Mouse (Mus musculus) natural killer cell, adult 2 months (primary cell): ENCODE data around the gene Myh10.
"Not testable (repeated sequence)": the region's sequence is repeated elsewhere in the genome, so short reads cannot be mapped to it uniquely, and the experiment has no call there.

ENCODE experiments used
- DNase-seq, 2 experiments: peaks; one replicate each; pipeline ENCODE4 v3.0.0; 2022; ENCODE audit warnings: low spot score in 2 of 2

The Myh10 gene

DNA sequence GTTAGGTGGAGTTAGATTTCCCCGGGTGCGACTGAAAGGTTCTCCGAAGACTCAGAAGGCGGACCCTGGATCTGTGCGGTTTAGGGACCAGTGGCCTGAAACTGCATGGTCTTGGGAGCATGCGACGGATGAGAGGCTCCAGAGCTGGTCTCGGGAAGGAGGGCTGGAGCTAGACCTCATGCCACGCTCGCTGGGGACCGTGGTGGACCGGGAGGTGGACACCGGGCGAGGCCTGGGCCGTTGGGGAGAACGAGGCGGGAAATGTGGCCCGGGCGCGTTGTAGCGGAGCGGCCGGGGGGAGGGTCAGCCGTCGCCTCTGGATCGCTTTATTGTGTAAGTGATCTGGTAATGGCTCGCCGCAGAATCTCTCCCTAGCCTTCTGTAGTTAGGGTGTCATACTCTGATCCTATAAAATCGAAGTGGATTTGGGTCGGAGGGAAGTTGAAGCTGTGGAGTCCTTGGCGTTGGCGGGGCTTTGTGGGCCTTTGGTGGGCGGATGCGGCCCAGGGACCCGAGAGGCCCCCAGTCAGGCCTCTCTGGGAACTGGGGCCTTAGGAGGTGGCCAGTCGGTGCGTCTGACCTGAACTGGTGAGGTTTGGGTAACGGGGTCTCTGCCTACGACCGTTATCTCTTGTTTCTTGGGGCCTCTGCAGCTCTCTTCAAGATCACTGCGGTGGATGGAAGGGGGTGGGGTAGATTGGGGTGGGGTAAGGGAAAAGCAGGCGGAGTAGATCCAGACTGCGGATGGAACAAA is 1.5 kb downstream of the Myh10 start:
- no peak for DNase-seq

DNA sequence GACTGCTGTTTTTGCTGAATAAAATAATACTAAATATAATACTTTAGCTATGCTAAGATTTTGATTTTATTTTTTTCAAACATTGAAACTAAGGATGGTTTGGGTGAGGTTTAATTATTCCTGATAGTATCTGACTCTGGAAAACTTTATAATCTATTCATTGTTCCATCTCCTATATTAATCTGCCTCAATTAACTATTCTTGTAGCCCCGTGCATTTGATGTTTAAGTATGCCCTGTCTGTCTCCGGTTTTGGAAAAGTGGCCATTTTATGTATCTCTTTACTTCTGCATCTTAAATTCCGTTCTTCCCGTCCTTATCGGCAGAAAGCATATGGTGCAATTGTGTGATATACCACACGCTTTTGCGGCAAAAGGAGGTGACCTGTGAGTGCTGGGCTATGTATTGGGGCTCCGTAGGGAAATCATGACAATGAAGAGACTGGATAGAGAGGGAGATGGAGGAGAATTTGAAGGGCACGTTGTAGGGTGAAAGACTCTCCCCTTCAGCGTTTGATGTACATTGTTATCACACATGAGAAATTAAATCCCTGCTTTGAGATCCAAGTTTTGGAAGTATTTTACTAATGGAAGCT is 2.2 kb downstream of the Myh10 start:
- DNase-seq = no peak

DNA sequence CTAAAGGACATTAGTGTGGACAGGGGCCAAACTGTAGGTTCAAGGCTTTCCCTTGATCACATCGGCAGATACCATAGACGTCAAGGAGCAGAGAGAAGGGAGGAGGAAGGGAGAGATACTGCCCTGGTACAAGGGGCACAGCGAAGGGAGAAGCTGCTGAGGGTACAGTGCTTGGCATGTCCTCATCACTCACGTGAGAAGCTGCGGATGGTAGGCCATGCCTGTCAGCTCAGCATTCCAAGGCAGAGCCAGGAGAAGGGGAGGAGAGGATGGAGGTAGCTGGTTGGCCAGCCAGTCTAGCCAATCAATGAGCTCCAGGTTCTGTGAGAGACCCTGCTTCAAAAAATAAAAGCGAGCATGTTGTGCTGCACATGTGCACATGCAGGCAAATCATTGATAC is 11.0 kb downstream of the Myh10 start:
- no peak for DNase-seq

DNA sequence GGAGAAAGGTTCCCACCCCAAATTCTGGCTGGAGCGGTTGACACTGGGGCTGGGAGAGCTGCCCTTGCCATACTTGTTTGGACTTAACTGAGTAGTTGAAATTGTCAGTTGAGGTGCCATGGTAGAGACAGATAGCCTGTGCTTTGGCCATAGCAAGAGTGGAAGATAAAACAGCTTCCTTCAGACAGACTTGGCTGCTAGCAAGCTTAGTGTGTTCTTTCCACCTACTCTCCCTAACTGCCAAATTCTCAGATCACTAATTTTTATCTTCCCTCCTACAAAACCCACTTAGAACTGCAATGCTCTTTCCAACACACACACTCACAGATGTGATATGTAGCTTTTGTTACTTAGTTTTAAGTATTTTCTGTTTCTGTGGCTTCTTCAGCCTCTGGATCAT is 12.0 kb downstream of the Myh10 start:
- DNase-seq = no peak

DNA sequence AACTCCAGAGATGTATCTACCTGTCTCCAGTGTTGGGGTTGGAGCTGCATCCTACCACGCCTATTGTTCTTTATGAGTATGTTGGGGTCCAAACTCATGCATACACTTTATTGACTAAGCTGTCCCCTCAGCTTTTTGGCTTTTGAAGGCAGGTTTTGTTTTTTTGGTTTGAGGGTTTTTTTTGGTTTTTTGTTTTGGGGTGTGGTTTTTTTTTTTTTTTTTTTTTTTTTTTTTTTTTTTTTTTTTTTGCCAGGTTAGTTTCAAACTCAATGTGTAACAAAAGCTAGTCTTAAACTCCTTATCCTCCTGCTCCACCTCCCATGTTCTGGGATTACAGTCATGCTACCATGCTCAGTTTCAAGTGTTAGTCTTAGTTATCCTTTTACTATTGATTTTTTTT is 12.9 kb downstream of the Myh10 start:
- no peak for DNase-seq

DNA sequence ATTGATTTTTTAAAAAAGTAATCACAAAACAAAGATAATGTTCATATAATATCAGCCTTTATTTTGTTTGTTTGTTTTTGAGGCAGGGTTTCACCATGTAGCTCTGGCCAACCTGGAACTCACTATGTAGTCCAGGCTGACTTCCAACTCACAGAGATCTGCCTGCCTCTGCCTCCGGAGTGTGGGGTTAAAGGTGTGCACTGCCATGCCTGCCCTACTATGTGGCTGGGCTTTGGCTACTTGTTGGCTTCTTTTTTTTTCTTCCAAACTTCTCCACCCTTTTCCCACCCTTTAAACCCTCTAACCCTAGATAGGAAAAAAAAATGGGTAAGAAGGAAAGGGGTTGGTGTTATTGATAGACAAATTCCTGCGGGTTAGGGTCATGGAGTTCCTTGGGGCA is 13.5 kb downstream of the Myh10 start:
- DNase-seq = no peak

DNA sequence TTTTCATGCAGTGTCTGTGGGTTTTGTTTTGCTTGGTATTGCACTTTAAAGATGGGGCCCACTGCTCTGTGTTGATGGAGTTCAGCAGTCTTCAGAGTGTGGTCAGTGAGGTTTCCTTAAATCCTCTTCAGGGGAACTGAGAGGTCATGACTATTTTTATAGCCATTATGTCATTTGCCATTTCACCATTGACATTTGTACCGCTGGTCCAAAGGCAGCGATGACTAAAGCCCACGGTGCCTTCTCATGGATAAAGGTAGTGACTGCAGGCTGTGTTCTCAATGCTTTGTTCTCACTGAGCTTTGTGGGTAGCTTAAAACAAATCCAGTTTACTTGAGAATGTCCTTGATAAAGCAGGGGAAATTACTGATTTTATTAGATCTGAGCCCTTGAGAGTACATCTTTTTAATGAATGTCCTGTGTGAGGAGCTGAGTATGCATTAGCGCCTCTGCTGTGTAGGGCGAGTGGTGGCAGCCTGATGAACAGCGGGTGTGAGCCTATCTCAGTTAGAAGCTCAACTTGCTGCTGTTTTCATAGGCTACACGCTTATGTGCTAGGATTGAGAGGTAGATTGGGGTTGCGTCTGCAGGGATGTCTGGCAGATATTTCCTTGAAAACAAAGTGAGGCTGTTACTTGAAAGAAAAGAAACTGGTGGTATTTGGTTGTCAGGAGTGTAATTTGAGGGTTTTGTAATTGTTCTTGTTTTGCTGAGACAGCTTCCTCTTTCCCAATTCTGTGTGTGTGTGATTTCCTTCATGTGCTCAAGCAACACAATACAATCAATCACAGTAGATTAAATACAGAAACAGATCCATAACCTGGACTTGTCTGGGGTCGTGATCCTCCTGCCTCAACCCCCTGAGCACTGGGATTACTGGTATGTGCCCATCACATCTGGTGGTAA is 15.4 kb downstream of the Myh10 start:
- no peak for DNase-seq

DNA sequence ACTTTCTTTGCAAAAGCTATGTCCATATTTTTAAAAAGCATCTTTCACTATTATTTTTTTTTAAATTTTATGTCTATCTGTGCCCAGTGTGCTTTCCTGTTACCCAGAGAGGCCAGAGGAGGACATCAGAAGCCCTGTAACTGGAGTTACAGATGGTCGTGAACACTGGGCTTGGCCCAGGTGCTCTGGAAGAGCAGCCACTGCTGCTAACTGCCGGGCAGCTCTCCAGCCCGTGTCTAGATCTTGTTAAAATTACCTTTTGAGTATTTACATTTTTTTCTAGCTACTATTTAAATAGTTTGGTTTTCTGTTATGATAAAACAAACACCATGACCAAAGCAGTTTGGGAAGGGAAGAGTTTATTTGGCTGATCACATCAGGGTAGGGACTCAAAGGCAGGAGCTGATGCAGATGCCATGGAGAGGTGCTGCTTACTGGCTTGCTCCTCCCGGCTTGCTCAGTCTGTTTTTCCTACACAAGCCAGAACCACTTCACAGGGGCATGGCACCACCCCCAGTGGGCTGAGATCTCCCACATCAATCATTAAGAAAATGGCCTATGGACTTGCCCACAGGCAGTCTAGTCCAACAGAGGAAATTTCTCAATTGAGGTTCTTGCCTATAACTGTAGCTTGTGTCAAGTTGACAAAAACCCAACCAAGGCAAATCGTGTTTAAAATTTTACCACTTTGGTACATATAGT is 16.7 kb downstream of the Myh10 start:
- no peak for DNase-seq

DNA sequence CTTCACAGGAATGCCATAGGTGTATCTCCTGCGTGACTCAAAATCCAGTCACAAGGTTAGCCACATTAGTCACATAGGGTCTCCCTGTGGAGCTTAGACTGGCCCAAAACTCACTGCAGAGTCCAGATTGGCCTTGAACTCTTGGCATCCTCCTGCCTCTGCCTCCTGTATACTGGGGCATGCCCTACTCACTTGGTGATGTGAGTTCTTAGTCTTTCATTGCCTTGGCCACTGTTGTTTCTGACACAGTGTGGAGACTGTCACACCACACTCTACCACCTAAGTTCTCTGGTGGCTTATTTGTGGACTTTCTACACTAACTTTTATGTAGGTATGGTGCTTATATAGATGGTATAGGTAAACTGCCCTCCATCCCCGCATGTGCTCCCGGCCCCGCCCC is 24.8 kb downstream of the Myh10 start:
- no peak for DNase-seq

DNA sequence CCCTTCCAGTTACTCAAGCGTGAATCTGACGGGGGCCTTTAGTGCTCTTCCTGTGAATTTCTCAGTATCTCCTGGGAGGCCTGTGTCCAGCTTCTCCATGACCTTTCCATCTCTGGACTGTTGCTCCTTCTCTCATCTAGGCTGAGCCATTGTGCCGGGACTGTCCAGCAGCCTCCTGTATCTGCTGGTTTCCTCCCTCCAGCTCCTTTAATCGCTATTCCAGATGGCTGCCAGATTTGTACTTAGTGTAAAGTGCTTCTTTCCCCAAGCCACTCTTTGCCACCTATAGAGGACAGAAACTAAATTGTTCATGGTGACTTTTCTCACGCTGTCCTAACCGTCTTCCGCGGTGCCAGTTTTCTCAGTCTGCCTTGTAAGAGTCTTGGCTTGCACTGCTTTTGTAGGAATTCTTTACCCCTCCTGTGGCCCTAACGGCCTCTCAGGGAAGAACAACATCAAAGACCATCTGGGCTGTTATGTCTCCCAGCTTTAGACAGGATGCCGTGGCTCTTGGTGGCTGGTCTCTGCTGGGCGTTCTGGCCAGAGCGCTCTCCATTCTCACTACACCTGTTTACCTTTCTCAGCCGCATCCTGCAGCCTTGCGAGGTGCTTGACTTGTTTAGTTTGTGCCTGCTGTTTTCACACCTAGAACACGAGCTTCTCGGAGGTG is 25.9 kb downstream of the Myh10 start:
- no peak for DNase-seq

DNA sequence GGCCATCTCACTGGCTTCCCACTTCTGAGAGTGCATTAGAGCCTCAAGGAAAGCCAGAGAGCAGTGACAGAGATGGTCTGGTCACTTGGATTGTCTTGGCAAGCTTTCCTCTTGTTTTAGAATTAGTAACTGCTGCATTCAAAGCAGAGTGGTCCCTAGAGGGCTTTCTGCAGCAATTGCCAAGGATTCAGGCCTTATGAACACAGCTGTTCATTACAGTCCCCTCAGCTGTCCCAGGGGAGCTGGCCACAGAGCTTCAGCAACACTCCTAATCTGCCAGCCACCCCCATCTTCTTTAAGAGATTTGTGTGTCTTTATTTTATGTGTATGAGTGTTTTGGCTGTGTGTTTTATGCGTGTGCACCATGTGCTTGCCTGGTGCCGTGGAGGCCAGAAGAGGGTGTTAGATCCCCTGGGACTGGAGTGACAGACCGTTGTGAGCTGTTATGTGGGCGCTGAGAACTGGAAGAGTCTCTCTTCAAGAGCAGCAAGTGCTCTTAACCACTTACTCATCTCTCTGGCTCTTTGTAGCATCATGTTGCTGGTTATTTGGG is 27.8 kb downstream of the Myh10 start:
- DNase-seq = no peak

DNA sequence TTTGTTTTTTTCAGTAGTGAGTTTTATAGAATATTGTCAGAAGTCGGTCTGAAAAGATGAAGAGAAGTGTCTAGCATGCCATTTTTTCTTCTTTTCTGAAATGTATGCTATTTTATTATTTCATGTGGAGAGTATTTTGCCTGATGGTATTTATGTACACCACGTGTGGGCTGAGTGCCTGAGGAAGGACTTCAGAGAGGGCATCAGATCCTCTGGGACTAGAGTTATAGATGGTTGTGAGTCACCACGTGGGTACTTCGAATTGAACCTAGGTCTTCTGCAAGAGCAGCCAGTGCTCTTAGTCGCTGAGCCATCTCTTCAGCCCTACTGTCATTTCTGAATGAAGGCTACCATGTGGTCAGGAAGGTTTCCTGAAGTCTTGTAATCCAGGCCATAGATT is 28.4 kb downstream of the Myh10 start:
- DNase-seq = no peak

DNA sequence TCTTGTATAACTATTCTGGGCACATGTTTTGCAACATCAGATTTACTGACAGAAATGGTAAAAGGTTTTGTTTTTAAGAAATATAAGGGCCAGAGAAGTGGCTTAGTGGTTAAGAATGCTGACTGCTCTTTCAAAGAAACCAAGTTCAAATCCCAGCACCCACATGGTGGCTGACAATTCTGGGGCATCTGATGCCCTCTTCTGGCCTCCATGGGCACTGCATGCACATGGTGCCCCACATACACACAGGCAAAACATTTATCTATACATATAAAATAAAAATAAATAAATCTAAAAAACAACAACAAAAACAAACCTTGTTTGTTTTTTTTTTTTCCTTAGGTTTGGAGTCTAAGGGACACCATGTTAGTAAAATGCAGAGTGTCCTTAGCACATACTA is 32.8 kb downstream of the Myh10 start:
- no peak for DNase-seq

DNA sequence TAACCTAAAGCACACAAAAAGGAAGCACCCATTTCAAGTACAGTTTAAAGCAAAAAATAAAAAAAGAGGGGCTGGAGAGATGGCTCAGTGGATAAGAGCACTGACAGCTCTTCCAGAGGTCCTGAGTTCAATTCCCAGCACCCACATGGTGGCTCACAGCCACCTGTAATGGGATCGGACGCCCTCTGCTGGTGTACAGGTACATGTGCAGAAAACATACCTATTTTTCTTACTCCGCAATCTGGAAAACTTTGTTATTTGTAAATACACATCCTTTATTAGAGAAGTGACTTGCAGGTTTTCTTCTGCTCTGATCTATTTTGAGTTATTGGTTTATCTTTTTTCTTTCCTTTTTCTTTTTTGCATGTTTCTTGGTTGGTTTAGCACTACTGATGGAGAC is 37.3 kb downstream of the Myh10 start:
- DNase-seq = no peak

DNA sequence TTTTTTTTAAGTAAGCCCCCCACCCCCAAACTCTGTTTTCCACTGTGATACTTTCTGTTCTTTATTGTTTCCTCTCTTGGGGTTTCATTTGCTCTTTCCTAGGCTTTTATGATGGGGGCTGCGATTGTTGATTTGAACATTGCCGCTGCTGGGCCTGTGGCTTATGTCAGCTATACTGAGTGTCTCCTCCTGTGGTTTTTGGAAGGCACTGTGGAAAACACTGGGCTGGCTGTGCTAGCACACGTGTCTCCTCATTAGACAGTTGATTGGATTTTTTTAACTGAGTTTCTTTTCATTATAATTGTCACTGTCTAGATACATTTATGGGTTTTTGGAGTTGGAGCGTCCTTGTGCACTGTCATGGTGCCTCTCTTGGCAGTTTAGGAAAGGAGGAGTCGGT is 39.4 kb downstream of the Myh10 start:
- no peak for DNase-seq

DNA sequence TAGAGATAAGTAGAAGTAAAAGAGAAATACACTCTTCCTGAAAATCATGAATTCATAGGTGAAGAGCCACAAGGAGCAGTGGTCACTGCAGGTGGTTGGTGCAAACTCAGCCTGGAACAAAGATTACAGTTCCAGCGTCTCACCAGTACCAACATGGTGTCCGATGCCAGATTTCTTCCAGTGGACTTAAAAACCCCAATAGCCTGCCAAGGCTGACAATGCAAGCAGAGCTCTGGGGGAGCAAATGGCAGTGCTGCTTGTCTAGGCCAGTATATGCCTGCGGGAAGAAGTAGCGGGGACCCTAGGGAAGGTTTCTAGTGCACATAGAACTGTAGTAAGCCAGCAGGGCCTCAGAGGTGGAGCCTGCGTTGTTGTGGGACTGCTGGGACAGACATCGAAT is 40.7 kb downstream of the Myh10 start:
- no peak for DNase-seq

DNA sequence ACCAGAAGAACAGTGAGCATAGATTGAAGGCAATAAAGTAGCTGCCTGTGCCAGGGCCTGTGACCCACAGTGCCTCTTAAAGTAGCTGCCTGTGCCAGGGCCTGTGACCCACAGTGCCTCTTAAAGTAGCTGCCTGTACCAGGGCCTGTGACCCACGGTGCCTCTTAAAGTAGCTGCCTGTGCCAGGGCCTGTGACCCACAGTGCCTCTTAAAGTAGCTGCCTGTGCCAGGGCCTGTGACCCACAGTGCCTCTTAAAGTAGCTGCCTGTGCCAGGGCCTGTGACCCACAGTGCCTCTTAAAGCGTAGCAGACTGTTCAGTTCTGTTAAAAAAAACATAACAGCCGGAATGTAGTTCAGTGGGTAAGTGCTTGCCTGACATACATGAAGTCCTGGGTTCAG is 42.0 kb downstream of the Myh10 start:
- DNase-seq = not testable (repeated sequence)

DNA sequence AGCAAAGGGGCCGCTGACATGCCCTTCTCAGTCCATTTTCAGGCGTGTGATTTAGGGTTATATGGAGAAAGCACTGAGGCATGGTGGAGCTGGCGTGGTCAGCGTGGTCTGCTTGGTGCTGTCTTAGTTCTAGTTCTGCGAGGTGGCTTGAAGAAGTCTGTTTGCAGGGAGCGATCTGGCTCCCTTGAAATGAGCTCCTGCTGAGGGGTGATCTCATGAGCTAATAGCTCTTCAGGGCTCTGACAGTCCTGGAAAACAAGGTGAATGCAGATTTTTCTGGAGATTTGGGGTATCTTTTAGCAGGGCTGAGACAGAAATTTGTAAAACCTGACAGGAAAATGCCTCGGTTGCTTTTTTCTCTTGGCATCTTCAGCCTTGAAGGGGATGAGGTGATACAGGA is 48.1 kb downstream of the Myh10 start:
- no peak for DNase-seq

DNA sequence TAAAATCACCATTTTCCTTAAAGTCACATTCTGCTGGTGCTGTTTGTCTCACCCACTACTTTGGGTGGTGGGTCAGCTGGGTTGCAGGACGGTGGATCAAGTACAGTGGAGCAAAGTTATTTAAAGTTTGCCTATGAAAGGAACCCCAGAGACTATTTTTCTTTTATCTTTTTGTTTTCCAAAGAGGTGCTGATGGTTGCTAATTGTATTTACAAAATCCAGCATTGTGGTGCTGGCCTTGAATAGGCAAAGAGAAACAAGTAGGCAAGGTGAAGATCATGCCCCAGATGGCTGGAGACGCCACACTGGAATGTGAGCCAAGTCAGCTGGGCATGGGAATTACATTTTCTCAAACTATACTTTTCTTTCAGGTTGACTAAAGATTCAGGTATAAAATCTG is 51.3 kb downstream of the Myh10 start:
- DNase-seq = no peak

DNA sequence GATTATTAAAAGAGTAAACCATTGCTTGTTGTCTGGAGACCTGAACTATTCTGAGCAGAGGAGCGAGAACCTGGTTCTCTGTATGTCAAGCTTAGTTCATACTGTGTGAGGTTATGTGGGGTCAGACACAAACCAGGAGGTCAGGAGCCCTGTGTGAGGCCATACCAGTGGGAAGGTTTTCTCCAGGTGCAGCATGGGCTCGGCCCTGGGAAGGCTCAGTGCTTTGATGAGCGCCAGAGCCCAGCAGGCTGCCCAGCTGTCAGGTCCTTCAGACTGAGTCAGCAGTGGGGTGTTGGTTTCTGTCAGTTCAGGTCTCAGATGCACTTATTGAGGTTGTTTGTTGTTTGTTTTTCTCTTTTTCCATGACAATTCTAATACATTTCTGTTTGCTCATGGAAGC is 52.8 kb downstream of the Myh10 start:
- DNase-seq = no peak
